Mouse (Mus musculus) adrenal gland, adult 18-20 months (tissue): ENCODE data around the gene Ercc2. TPM values are rescaled to one million over a fixed set of nuclear protein-coding genes. Genes with fewer than 3 reads are reported as not detected.

ENCODE experiments used
- DNase-seq, 2 experiments: peaks; one replicate each; pipeline ENCODE4 v3.0.0; 2021 to 2022; ENCODE audit warnings: low spot score in 2 of 2
- total RNA-seq, 2 experiments: library from RNA; stranded (reverse); gene quantifications; 1 replicate in 1 of 2; 2 replicates in 1 of 2; pipeline ENCODE4 v1.2.3; 2021

The Ercc2 gene
- total RNA-seq, 2 experiments from 2014 or later, result 27.1 to 30.9 TPM

- DNase-seq, result peak; percentile 81 to 82
Measured at GRCm38 (mm10) chr7:19359299-19359891, 22.4 kb upstream of the Ercc2 start, which contains the start of the genes Cd3eap and Ppp1r13l. TSS of gene Cd3eap (minus strand) at chr7:19359483. TSS of gene Ppp1r13l (plus strand) at chr7:19359749.

- peak; percentile 67 to 68 for DNase-seq
Measured at GRCm38 (mm10) chr7:19359892-19360641, 21.7 kb upstream of the Ercc2 start.

- DNase-seq, result peak; percentile 81 to 83
Measured at GRCm38 (mm10) chr7:19360944-19361343, 20.9 kb upstream of the Ercc2 start.

DNA sequence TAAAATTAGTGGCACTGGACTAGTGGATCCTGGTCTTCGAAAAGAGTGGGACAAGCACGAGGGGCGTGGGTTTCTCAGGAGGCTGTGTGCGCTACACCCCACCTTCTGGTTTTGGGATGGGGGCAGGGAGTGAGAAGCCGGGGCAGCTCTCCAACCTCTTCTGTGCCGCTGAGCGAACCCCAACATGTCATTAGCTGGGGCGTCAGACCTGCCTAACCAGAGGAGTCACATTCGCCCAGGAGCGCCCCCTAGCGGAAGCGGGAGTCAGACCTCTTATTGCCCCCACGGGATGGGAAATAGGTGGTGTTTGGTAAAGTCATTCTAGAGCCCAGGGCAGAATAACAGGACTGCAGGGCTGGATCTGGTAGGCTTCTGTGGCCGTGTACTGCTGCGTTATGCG lies 20.1 kb upstream of the Ercc2 start:
- peak; percentile 77 to 86 for DNase-seq

DNA sequence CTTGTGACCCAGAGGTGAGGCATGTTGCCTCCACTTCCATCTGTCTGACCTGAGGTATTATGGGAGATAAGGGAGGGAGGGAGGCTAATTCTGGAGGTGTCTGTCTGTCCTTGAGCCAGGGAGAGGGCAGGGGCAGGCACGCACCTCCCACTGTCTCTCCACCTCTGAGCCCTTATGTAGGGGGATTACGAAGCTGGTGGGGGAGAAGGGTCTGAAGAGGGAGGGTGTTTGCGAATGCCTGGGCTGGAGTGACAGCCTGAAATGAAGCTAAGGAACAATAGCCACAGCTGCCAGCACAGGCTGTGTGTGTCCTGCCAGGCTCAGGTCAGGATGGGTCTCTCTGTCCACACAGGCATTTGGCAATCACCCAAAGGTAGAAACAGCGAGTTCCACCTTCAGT lies 19.5 kb upstream of the Ercc2 start:
- no peak for DNase-seq

DNA sequence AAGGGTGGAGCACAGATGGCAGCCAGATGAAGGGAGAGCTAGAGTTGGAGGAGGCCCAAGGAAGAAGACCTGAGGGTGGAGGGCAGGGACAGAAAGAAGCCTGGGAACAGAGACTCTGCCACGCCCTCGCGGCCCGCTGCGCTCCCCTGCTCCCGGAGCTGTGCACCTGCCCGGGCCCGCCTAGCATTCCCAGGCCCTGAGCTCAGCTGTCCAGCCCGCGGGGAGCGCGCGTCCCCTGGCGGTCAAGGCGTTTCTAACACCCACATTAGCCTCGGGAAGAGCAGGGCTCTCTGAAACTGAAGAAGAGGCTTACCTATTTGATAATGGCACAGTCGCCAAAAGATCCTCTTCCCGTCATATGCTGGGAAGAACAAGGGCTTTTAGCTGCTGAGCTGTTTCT lies 17.9 kb upstream of the Ercc2 start:
- peak; percentile 83 for DNase-seq

- no peak for DNase-seq
Measured at GRCm38 (mm10) chr7:19365376-19365775, 16.4 kb upstream of the Ercc2 start.

GRCm38 (mm10) chr7:19368380-19368779 lies 13.4 kb upstream of the Ercc2 start:
- DNase-seq, result peak in 1 of 2 experiments; percentile 53

DNA sequence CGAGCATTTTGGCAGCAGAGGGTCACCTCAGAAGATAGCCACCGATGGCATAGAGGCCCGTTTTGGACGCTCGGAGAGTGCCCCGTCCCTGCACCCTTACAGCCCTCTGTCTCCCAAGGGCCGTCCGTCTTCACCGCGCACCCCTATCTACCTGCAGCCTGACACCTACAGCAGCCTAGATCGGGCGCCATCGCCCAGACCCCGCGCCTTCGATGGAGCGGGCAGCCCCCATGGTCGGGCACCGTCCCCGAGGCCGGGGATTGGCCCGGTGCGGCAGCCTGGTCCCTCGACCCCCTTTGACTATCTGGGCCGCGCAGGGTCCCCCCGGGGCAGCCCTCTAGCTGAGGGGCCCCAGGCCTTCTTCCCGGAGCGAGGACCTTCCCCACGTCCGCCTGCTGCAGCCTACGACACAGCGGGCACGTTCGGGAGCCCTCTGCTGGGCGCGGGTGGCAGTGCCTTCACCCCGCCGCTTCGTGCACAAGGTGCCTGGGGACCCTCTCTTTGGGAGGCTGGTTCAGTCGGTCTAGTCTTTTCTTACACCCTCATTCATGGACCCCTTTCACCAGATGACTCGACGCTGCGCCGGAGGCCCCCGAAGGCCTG lies 11.9 kb upstream of the Ercc2 start:
- DNase-seq, result peak; percentile 62 to 72

- DNase-seq, result no peak
Measured at GRCm38 (mm10) chr7:19373367-19373766, 8.4 kb upstream of the Ercc2 start.

DNA sequence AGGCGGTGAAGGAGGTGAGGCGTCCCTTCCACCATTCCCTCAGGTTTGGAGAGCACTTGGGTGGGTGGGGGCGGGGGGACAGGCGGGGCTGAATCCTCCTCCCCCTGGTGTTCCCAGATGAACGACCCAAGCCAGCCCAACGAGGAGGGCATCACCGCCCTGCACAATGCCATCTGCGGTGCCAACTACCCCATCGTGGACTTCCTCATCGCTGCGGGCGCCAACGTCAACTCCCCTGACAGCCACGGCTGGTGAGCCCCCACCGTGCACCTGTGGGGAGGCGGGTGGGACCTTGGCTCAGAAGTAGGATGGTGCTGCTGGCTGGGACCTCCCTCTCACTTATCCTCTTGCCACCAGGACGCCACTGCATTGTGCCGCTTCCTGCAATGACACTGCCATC lies 6.4 kb upstream of the Ercc2 start:
- no peak for DNase-seq

GRCm38 (mm10) chr7:19376019-19376418 lies 5.8 kb upstream of the Ercc2 start:
- no peak for DNase-seq

DNA sequence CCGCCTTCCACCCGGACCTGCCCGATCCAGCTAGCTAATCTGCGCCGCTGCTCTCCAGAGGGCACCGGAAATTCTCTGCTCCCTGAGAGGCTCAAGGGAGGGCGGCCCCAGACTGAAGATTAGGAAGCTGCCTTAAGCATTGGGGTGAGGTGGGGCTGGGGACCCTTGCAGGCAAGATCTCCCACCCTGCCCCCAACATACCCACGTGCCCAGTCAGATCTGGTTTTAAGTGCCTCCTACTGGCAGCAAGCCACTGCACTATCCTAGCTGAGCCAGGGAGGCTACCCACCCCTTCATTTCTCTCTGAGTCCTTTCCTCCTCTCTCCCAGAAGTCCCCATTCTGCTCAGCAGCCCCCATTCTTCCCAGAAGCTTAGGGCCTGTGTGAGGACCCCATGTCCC lies 3.8 kb upstream of the Ercc2 start:
- DNase-seq, result no peak

DNA sequence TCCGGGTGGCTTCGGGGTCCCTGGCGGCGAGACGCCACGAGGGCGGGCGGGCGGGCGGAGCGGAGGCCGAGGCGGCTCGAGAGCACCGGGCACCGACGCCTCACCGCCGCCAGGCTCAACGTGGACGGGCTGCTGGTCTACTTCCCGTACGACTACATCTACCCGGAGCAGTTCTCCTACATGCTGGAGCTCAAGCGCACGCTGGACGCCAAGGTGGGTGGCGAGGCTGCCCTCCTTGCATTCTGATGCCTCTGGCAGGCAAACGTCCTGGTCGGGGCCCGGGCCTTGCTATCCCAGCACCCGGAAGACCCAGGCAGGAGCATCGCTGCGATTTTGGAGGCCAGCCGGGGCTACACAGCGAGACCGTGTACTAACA lies 344 bp downstream of the Ercc2 start:
- DNase-seq, result no peak

DNA sequence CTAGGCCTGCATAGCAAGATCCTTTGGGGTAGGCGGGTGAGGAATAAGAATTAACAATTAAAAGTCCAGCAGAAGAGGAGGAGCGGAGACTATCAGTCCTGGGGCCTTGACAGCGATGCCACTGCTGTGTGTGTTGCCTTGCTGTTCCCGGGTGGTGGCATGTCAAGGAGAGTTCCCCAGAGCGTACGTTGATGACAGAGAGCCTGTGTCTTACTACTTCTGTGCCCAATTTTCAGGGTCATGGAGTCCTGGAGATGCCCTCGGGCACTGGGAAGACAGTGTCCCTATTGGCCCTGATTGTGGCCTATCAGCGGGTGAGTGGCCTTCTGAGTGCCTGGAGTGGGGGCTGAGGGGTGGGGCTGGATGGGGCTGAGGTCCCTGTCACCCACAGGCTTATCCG lies 1.9 kb downstream of the Ercc2 start:
- no peak for DNase-seq

GRCm38 (mm10) chr7:19388699-19389413 lies 7.0 kb downstream of the Ercc2 start:
- DNase-seq, result peak in 1 of 2 experiments; percentile 15

DNA sequence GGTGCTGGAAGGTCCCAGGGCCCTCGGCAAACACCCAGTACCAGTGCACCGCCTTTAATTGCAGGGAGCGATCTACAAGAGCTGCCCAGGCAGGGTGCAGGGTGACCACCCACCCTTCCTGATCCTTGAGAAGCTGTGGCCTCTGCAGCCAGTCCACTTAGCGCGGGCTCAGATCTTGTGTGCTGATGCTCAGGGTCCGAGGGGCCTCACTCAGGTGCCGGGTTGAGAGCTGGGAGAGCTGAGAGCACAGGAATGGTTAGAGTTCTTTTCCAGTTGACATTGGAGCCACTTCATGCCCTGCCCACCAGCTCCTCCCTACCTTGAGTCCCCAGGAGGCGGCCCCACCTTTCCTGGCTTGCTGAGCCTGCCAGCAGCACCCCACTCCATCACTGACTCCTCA lies 12.7 kb downstream of the Ercc2 start:
- peak in 1 of 2 experiments; percentile 18 for DNase-seq

DNA sequence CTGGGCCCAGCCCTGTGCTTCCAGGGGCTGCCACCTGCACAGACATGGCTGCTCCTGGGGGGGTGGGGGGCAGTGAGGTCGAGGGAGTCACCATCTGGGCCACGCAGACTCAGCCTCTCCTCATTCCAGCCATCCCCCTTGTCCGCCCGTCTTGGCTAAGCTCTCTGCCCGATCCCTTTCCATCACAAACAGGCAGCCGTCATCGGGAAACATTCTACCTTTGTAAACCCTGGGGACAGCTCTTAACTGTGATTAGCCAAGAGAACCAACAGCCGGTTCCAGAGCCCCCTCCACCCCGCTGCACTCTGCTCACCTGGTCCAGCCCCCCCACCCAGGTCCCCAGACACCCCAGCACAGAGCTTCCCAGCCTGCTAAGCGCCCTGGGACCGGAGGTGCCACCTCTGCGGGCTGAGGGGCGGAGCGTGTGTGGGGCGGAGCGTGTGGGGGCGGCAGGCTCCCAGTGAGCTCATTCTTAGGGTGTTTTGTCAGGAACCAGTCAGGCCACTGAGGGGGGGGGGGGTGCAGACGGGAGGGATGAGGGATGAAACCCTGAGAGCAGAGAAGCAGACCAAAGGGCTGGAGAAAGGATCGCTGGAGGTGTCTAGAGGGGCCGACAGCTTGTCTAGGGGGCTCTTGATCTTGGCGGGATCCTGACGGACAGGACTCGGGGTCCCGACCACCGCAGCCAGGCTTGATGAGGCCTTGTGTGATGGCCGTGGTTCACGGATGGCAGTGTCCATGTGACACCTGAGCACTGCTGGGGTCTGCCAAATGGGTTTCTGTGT lies 17.9 kb downstream of the Ercc2 start:
- peak; percentile 64 to 67 for DNase-seq

DNA sequence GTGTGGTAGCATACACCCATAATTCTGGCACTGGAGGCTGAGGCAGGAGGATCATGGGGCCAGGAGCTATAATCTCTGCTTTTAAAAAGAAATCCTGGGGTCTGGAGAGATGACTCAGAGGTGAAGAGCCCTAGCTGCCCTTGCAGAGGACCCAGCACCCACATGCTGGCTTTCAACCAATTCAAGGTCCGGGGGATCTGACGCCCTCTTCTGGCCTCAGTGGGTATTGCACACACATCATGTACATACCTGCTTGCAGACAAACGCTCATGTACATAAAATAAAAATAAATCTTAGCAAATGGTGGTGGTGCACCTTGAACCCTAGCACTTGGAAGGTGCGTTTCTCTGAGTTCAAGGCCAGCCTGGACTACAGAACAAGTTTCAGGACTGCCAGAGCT lies 19.1 kb downstream of the Ercc2 start:
- DNase-seq, result no peak

GRCm38 (mm10) chr7:19402535-19403112 lies 20.8 kb downstream of the Ercc2 start:
- no peak for DNase-seq
